Mouse (Mus musculus): ENCODE results near the gene 2210016F16Rik. TPM values are rescaled to one million over a fixed set of nuclear protein-coding genes. Genes with fewer than 3 reads are reported as not detected.

2210016F16Rik gene
- polyA plus RNA-seq (2012; rRNA removed) = 12.9 and 14.3 TPM in 2 replicates

GRCm38 (mm10) chr13:58384779-58385546, at the start of gene 2210016F16Rik:
2210016F16Rik (minus strand) TSS chr13:58385225.

GRCm38 (mm10) chr13:58403243-58403642, 18.2 kb upstream of the 2210016F16Rik start, which contains the start of gene Hnrnpk:
Hnrnpk (minus strand) TSS chr13:58403343.

GRCm38 (mm10) chr13:58402003-58402743, 17.1 kb upstream of the 2210016F16Rik start, which contains the start of gene Rmi1:
Rmi1 (plus strand) TSS chr13:58402248.

GRCm38 (mm10) chr13:58358629-58359303, 26.3 kb downstream of the 2210016F16Rik start, which contains the start of gene Kif27:
Kif27 (minus strand) TSS chr13:58359122.

Other genes with a start within 250 kb of the 2210016F16Rik start
- 32.0 and 35.8 TPM in 2 replicates for gene Idnk, start 227.6 kb downstream of the 2210016F16Rik start, polyA plus RNA-seq (2012; rRNA removed)
- 98.5 and 108 TPM in 2 replicates for gene Ubqln1, start 169.6 kb downstream of the 2210016F16Rik start, polyA plus RNA-seq (2012; rRNA removed)
- 32.9 and 37.1 TPM in 2 replicates for gene Gkap1, start 109.5 kb downstream of the 2210016F16Rik start, polyA plus RNA-seq (2012; rRNA removed)
- 2.2 TPM in 2 replicates for gene Kif27, start 26.1 kb downstream of the 2210016F16Rik start, polyA plus RNA-seq (2012; rRNA removed)
- 14.0 and 14.5 TPM in 2 replicates for gene Rmi1, start 17.0 kb upstream of the 2210016F16Rik start, polyA plus RNA-seq (2012; rRNA removed)
- gene Hnrnpk, start 18.1 kb upstream of the 2210016F16Rik start, polyA plus RNA-seq (2012; rRNA removed) = 965 and 1,140 TPM in 2 replicates
- 0.09 and 0.10 TPM in 2 replicates for gene Slc28a3, start 225.7 kb upstream of the 2210016F16Rik start, polyA plus RNA-seq (2012; rRNA removed)